Mouse (Mus musculus) hindlimb bud, embryonic 11.5 days (tissue): ENCODE results near the gene Acvr2b.

Source experiments
- DNase-seq: peaks from one replicate; pipeline ENCODE4 v3.0.0-alpha.2; 2012; ENCODE audit warnings: low read depth, low spot score; ENCODE audit errors: extremely low spot score

Acvr2b gene

GRCm38 (mm10) chr9:119473011-119473410 is 71.1 kb downstream of the Acvr2b start:
- DNase-seq: no peak

GRCm38 (mm10) chr9:119473608-119474164 is 71.8 kb downstream of the Acvr2b start:
- DNase-seq: no peak

GRCm38 (mm10) chr9:119474717-119475611 is 73.0 kb downstream of the Acvr2b start:
- DNase-seq: no peak

GRCm38 (mm10) chr9:119477754-119478153 is 75.8 kb downstream of the Acvr2b start:
- DNase-seq: peak; percentile 12

- no peak for DNase-seq
Measured at GRCm38 (mm10) chr9:119478345-119478744, 76.4 kb downstream of the Acvr2b start.

GRCm38 (mm10) chr9:119479297-119479696 is 77.4 kb downstream of the Acvr2b start:
- no peak for DNase-seq

GRCm38 (mm10) chr9:119481612-119482011 is 79.7 kb downstream of the Acvr2b start:
- no peak for DNase-seq

GRCm38 (mm10) chr9:119483554-119484353 is 81.8 kb downstream of the Acvr2b start:
- DNase-seq: no peak

GRCm38 (mm10) chr9:119484420-119484819 is 82.5 kb downstream of the Acvr2b start:
- DNase-seq: no peak
